Mouse (Mus musculus): Measurements from ENCODE around the gene Tmc3.
A peak's percentile ranks its signal among the peaks of the same experiment; 100 is the strongest.

Tmc3 gene

GRCm38 (mm10) chr7:83637781-83638583, 53.3 kb downstream of the Tmc3 start:
- DNase-seq (ENCODE audit: low read depth, low spot score): no peak

- no peak for DNase-seq (ENCODE audit: low read depth, low spot score)
Observed at GRCm38 (mm10) chr7:83639084-83639483, 54.4 kb downstream of the Tmc3 start.

- no peak for DNase-seq (ENCODE audit: low read depth, low spot score)
Observed at GRCm38 (mm10) chr7:83640581-83640980, 55.9 kb downstream of the Tmc3 start.

GRCm38 (mm10) chr7:83641163-83641562, 56.4 kb downstream of the Tmc3 start:
- no peak for DNase-seq (ENCODE audit: low read depth, low spot score)

GRCm38 (mm10) chr7:83643581-83643980, 58.9 kb downstream of the Tmc3 start:
- DNase-seq (ENCODE audit: low read depth, low spot score): no peak

- DNase-seq (ENCODE audit: low read depth, low spot score): no peak
Observed at GRCm38 (mm10) chr7:83644761-83645160, 60.0 kb downstream of the Tmc3 start.

- no peak for DNase-seq (ENCODE audit: low read depth, low spot score)
Observed at GRCm38 (mm10) chr7:83645476-83645875, 60.7 kb downstream of the Tmc3 start.

- DNase-seq (ENCODE audit: low read depth, low spot score): no peak
Observed at GRCm38 (mm10) chr7:83648807-83649206, 64.1 kb downstream of the Tmc3 start.

- DNase-seq (ENCODE audit: low read depth, low spot score): no peak
Observed at GRCm38 (mm10) chr7:83650638-83651037, 65.9 kb downstream of the Tmc3 start.

- no peak for DNase-seq (ENCODE audit: low read depth, low spot score)
Observed at GRCm38 (mm10) chr7:83652498-83652897, 67.8 kb downstream of the Tmc3 start.

GRCm38 (mm10) chr7:83653605-83654051, 68.9 kb downstream of the Tmc3 start:
- no peak for DNase-seq (ENCODE audit: low read depth, low spot score)

- no peak for DNase-seq (ENCODE audit: low read depth, low spot score)
Observed at GRCm38 (mm10) chr7:83654196-83654595, 69.5 kb downstream of the Tmc3 start.

- DNase-seq (ENCODE audit: low read depth, low spot score): no peak
Observed at GRCm38 (mm10) chr7:83654938-83655630, 70.4 kb downstream of the Tmc3 start.

- DNase-seq (ENCODE audit: low read depth, low spot score): no peak
Observed at GRCm38 (mm10) chr7:83658716-83659115, 74.0 kb downstream of the Tmc3 start.

- DNase-seq (ENCODE audit: low read depth, low spot score): no peak
Observed at GRCm38 (mm10) chr7:83659159-83660065, 74.7 kb downstream of the Tmc3 start.

GRCm38 (mm10) chr7:83660273-83660691, 75.6 kb downstream of the Tmc3 start:
- DNase-seq (ENCODE audit: low read depth, low spot score): peak; percentile 22

GRCm38 (mm10) chr7:83661031-83661430, 76.3 kb downstream of the Tmc3 start:
- DNase-seq (ENCODE audit: low read depth, low spot score): no peak

- no peak for DNase-seq (ENCODE audit: low read depth, low spot score)
Observed at GRCm38 (mm10) chr7:83661763-83662162, 77.0 kb downstream of the Tmc3 start.

GRCm38 (mm10) chr7:83662711-83663375, 78.1 kb downstream of the Tmc3 start:
- DNase-seq (ENCODE audit: low read depth, low spot score): no peak

GRCm38 (mm10) chr7:83666087-83666595, 81.4 kb downstream of the Tmc3 start:
- no peak for DNase-seq (ENCODE audit: low read depth, low spot score)

Measured in ES-CJ7 (cell line).